Mouse (Mus musculus) T-cell, adult 2 months (primary cell): ENCODE data around the gene Rhobtb1.

Experiments used
- DNase-seq: peaks from one replicate; pipeline ENCODE4 v3.0.0; 2022; ENCODE audit warnings: low spot score

The Rhobtb1 gene

GRCm38 (mm10) chr10:69247311-69248033 lies 96.2 kb downstream of the Rhobtb1 start:
- no peak for DNase-seq

- DNase-seq, result no peak
Measured at GRCm38 (mm10) chr10:69248261-69249160, 97.3 kb downstream of the Rhobtb1 start.

GRCm38 (mm10) chr10:69251254-69251653 lies 100.0 kb downstream of the Rhobtb1 start:
- no peak for DNase-seq

- DNase-seq, result no peak
Measured at GRCm38 (mm10) chr10:69252112-69253074, 101.2 kb downstream of the Rhobtb1 start.

GRCm38 (mm10) chr10:69253075-69253685 lies 101.9 kb downstream of the Rhobtb1 start:
- DNase-seq, result no peak

GRCm38 (mm10) chr10:69253686-69254080 lies 102.4 kb downstream of the Rhobtb1 start:
- DNase-seq, result no peak

GRCm38 (mm10) chr10:69254390-69254847 lies 103.2 kb downstream of the Rhobtb1 start:
- DNase-seq, result peak; percentile 8

GRCm38 (mm10) chr10:69255594-69255993 lies 104.4 kb downstream of the Rhobtb1 start:
- no peak for DNase-seq

- DNase-seq, result no peak
Measured at GRCm38 (mm10) chr10:69257592-69258133, 106.4 kb downstream of the Rhobtb1 start.

GRCm38 (mm10) chr10:69258588-69258987 lies 107.4 kb downstream of the Rhobtb1 start:
- no peak for DNase-seq

- DNase-seq, result no peak
Measured at GRCm38 (mm10) chr10:69259161-69259560, 107.9 kb downstream of the Rhobtb1 start.

- DNase-seq, result no peak
Measured at GRCm38 (mm10) chr10:69259929-69260328, 108.7 kb downstream of the Rhobtb1 start.

GRCm38 (mm10) chr10:69262918-69263822 lies 111.9 kb downstream of the Rhobtb1 start:
- DNase-seq, result no peak

GRCm38 (mm10) chr10:69263906-69264305 lies 112.7 kb downstream of the Rhobtb1 start:
- DNase-seq, result no peak

GRCm38 (mm10) chr10:69265421-69265820 lies 114.2 kb downstream of the Rhobtb1 start:
- DNase-seq, result no peak

- no peak for DNase-seq
Measured at GRCm38 (mm10) chr10:69268061-69268643, 116.9 kb downstream of the Rhobtb1 start.

GRCm38 (mm10) chr10:69271436-69271835 lies 120.2 kb downstream of the Rhobtb1 start:
- no peak for DNase-seq

GRCm38 (mm10) chr10:69274275-69274674 lies 123.0 kb downstream of the Rhobtb1 start:
- DNase-seq, result no peak

- no peak for DNase-seq
Measured at GRCm38 (mm10) chr10:69274705-69275104, 123.5 kb downstream of the Rhobtb1 start.
